Mouse (Mus musculus): Measurements from ENCODE around the gene Vmn1r226.

Gene Vmn1r226

GRCm38 (mm10) chr17:20682543-20682942, at the start of gene Vmn1r226:
Gene Vmn1r226, plus strand, starts transcription at chr17:20682843.
- DNase-seq (ENCODE audit: low spot score): no peak

- DNase-seq (ENCODE audit: low spot score): no peak
Observed at GRCm38 (mm10) chr17:20729543-20729942, 46.9 kb downstream of the Vmn1r226 start, which contains the start of gene Vmn1r227. Gene Vmn1r227, plus strand, starts transcription at chr17:20729843.

All from MN1 (cell line).